Mouse (Mus musculus) limb, embryonic 14.5 days (tissue): Measurements from ENCODE around the gene Klhl9. TPM values are rescaled to one million over a fixed set of nuclear protein-coding genes. Genes with fewer than 3 reads are reported as not detected.

ENCODE experiments used
- ATAC-seq: fragments of 200-750 bp; cut with Nextera tagmentation; 2 replicates; pipeline ENCODE4 v1.8.0; 2017; ENCODE audit warnings: low read depth, moderate number of reproducible peaks, moderate TSS enrichment; ENCODE audit not compliant: low FRiP score
- DNase-seq: peaks from one replicate; pipeline ENCODE4 v3.0.0-alpha.2; 2015; ENCODE audit warnings: low spot score
- H3K27ac ChIP-seq: fragments of 300-500 bp; sonication (generic); replicated peaks from 2 replicates; pipeline ENCODE4 v1.5.1; 2014; ENCODE audit warnings: low read depth, mild to moderate bottlenecking, low read length, moderate library complexity, mixed read lengths
- H3K27me3 ChIP-seq: fragments of 300-500 bp; sonication (generic); 2 replicates; pipeline ENCODE4 v1.6.1; 2014; ENCODE audit warnings: low read length, mixed read lengths; ENCODE audit not compliant: control insufficient read depth, insufficient read depth
- H3K36me3 ChIP-seq: fragments of 300-500 bp; sonication (generic); 2 replicates; pipeline ENCODE4 v1.6.1; 2014; ENCODE audit warnings: mild to moderate bottlenecking, low read length, moderate library complexity, mixed read lengths; ENCODE audit not compliant: control insufficient read depth, insufficient read depth
- H3K4me1 ChIP-seq: fragments of 300-500 bp; sonication (generic); 2 replicates; pipeline ENCODE4 v1.6.1; 2014; ENCODE audit warnings: antibody characterized with exemption, low read length, mixed read lengths; ENCODE audit not compliant: control insufficient read depth, insufficient read depth
- H3K4me2 ChIP-seq: fragments of 300-500 bp; sonication (generic); replicated peaks from 2 replicates; pipeline ENCODE4 v1.6.1; 2014; ENCODE audit warnings: low read depth, mild to moderate bottlenecking, low read length, moderate library complexity; ENCODE audit not compliant: severe bottlenecking
- H3K4me3 ChIP-seq: fragments of 300-500 bp; sonication (generic); replicated peaks from 2 replicates; pipeline ENCODE4 v1.5.1; 2014; ENCODE audit warnings: low read length
- H3K9ac ChIP-seq: fragments of 300-500 bp; sonication (generic); 2 replicates; pipeline ENCODE4 v1.6.1; 2014; ENCODE audit warnings: mild to moderate bottlenecking, low read depth, low read length, moderate library complexity; ENCODE audit not compliant: severe bottlenecking
- H3K9me3 ChIP-seq: fragments of 300-500 bp; sonication (generic); 2 replicates; pipeline ENCODE4 v1.6.1; 2016; ENCODE audit warnings: low read length; ENCODE audit not compliant: control insufficient read depth
- POLR2A ChIP-seq: fragments of 200-500 bp; IDR thresholded peaks from 2 replicates; pipeline ENCODE4 v1.8.0; 2012; ENCODE audit warnings: inconsistent platforms, mild to moderate bottlenecking, moderate library complexity, borderline replicate concordance; ENCODE audit not compliant: insufficient read depth, insufficient read length; ENCODE audit errors: extremely low read depth
- WGBS: fragments of 180-500 bp; shearing (Covaris S2); extraction: QIAGEN DNeasy Blood & Tissue Kit; methylation state at CpG from one replicate; pipeline ENCODE4 v1.1.7; 2014; 5-methylcytosine and 5-hydroxymethylcytosine counted together
- polyA plus RNA-seq, 2 experiments: library from polyadenylated mRNA; depleted of rRNA in 1 of 2; stranded (reverse) in 1 of 2; unstranded in 1 of 2; fragments of >200 nt; fragmentation: Nextera tagmentation in 1 of 2; extraction: Ambion mirVana in 1 of 2; gene quantifications; 2 replicates each; pipeline versions ENCODE4 v1.2.1 to v1.2.3; 2012 to 2014

Klhl9 gene
- polyA plus RNA-seq, 2 experiments, result 41.4 to 127 TPM

- no peak for TF ChIP-seq POLR2A
- Histone ChIP-seq H3K4me1 (no peaks in the 10 kb centered on the region), H3K9me3 (no peaks in the 10 kb centered on the region), H3K9ac (no peak overlapping the region), H3K36me3 (no peaks in the 10 kb centered on the region), H3K4me2 (no peak overlapping the region), H3K27ac (no peak overlapping the region), H3K4me3 (no peak overlapping the region), H3K27me3 (no peaks in the 10 kb centered on the region)
- WGBS, result 86% methylated on average over 6 of the region's 6 CpGs
- DNase-seq (no peak), ATAC-seq (no peak)
Observed at GRCm38 (mm10) chr4:88726727-88727126, 4.5 kb upstream of the Klhl9 start.

GRCm38 (mm10) chr4:88723497-88724090 lies 1.3 kb upstream of the Klhl9 start:
- peaks cover 18% of the 10 kb centered on the region for H3K36me3 ChIP-seq
- no peak overlapping the region for H3K27ac ChIP-seq
- peaks cover 16% of the 10 kb centered on the region for H3K4me1 ChIP-seq
- H3K4me3 ChIP-seq, result no peak overlapping the region
- H3K27me3 ChIP-seq, result no peaks in the 10 kb centered on the region
- no peak overlapping the region for H3K9ac ChIP-seq
- H3K9me3 ChIP-seq, result no peaks in the 10 kb centered on the region
- DNase-seq (no peak), ATAC-seq (no peak)
- H3K4me2 ChIP-seq, result no peak overlapping the region
- TF ChIP-seq POLR2A, result no peak
- WGBS, result 48% methylated on average over 8 of the region's 8 CpGs

- 41% methylated on average over 1 of the region's 1 CpGs for WGBS
- TF ChIP-seq POLR2A, result no peak
- peak overlapping the region; percentile 57 for H3K4me2 ChIP-seq
- ATAC-seq (no peak), DNase-seq (no peak)
- no peaks in the 10 kb centered on the region for H3K9me3 ChIP-seq
- peaks cover 53% of the 10 kb centered on the region for H3K36me3 ChIP-seq
- H3K4me3 ChIP-seq, result peak overlapping the region; percentile 30
- H3K27ac ChIP-seq, result no peak overlapping the region
- 0 out of 2 replicates have a peak overlapping the region, but pooled peaks have one; percentile 7 for H3K9ac ChIP-seq
- no peaks in the 10 kb centered on the region for H3K27me3 ChIP-seq
- H3K4me1 ChIP-seq, result peaks cover 23% of the 10 kb centered on the region
Observed at GRCm38 (mm10) chr4:88718715-88719114, 3.5 kb downstream of the Klhl9 start.

- no peak overlapping the region for H3K27ac ChIP-seq
- H3K4me3 ChIP-seq, result no peak overlapping the region
- H3K27me3 ChIP-seq, result no peaks in the 10 kb centered on the region
- TF ChIP-seq POLR2A, result no peak
- DNase-seq, result peak; percentile 9
- no peak overlapping the region for H3K9ac ChIP-seq
- peaks cover 14% of the 10 kb centered on the region for H3K4me1 ChIP-seq
- ATAC-seq, result no peak
- H3K9me3 ChIP-seq, result no peaks in the 10 kb centered on the region
- H3K4me2 ChIP-seq, result no peak overlapping the region
- peaks cover 50% of the 10 kb centered on the region for H3K36me3 ChIP-seq
Observed at GRCm38 (mm10) chr4:88715059-88715458, 7.2 kb downstream of the Klhl9 start.

GRCm38 (mm10) chr4:88714281-88714680 lies 8.0 kb downstream of the Klhl9 start:
- ATAC-seq, result no peak
- Histone ChIP-seq H3K27ac (no peak overlapping the region), H3K4me2 (no peak overlapping the region), H3K27me3 (no peaks in the 10 kb centered on the region), H3K4me1 (peaks cover 12% of the 10 kb centered on the region; the same call in 1 of the 2 replicates), H3K9me3 (no peaks in the 10 kb centered on the region), H3K36me3 (peaks cover 48% of the 10 kb centered on the region), H3K4me3 (no peak overlapping the region), H3K9ac (no peak overlapping the region)
- DNase-seq, result peak; percentile 4
- 72% methylated on average over 1 of the region's 1 CpGs for WGBS
- TF ChIP-seq POLR2A, result no peak

GRCm38 (mm10) chr4:88707128-88707826 lies 15.0 kb downstream of the Klhl9 start:
- WGBS, result 94% methylated on average over 1 of the region's 1 CpGs
- H3K4me1 ChIP-seq, result no peaks in the 10 kb centered on the region
- H3K36me3 ChIP-seq, result no peaks in the 10 kb centered on the region
- H3K4me2 ChIP-seq, result no peak overlapping the region
- TF ChIP-seq POLR2A, result no peak
- H3K27me3 ChIP-seq, result no peaks in the 10 kb centered on the region
- no peak overlapping the region for H3K9ac ChIP-seq
- no peak overlapping the region for H3K27ac ChIP-seq
- ATAC-seq, result no peak
- no peak overlapping the region for H3K4me3 ChIP-seq
- H3K9me3 ChIP-seq, result no peaks in the 10 kb centered on the region
- DNase-seq, result no peak
